Mouse (Mus musculus) myocyte (in vitro differentiated cells): Measurements from ENCODE around the gene Grm8. TPM values are rescaled to one million over a fixed set of nuclear protein-coding genes. Genes with fewer than 3 reads are reported as not detected.

Experiments used
- H3K27me3 ChIP-seq: one replicate; pipeline ENCODE4 v1.6.1; 2011; ENCODE audit not compliant: control insufficient read depth, insufficient read depth, insufficient read length
- H3K36me3 ChIP-seq: one replicate; pipeline ENCODE4 v1.6.1; 2011; ENCODE audit not compliant: control insufficient read depth, insufficient read depth
- H3K4me2 ChIP-seq: one replicate; pipeline ENCODE4 v1.6.1; 2011; ENCODE audit warnings: low read depth, control low read depth
- H3K4me3 ChIP-seq: one replicate; pipeline ENCODE4 v1.5.1; 2011; ENCODE audit warnings: mild to moderate bottlenecking, control low read depth, moderate library complexity
- H3K79me2 ChIP-seq: one replicate; pipeline ENCODE4 v1.6.1; 2011; ENCODE audit not compliant: control insufficient read depth, insufficient read depth
- H3ac ChIP-seq: one replicate; pipeline ENCODE4 v1.6.1; 2011; ENCODE audit not compliant: control insufficient read depth, insufficient read length
- CEBPB ChIP-seq: IDR thresholded peaks from 2 replicates; pipeline ENCODE4 v1.6.1; 2011; ENCODE audit warnings: mild to moderate bottlenecking, moderate library complexity; ENCODE audit not compliant: poor library complexity, insufficient read depth, severe bottlenecking
- E2F4 ChIP-seq: IDR thresholded peaks from one replicate; pipeline ENCODE4 v1.6.1; 2011; ENCODE audit warnings: mild to moderate bottlenecking, control low read depth, moderate library complexity; ENCODE audit not compliant: insufficient read depth
- MAX ChIP-seq: IDR thresholded peaks from one replicate; pipeline ENCODE4 v1.6.1; 2011; ENCODE audit warnings: low read depth, mild to moderate bottlenecking, control low read depth
- MYOD1 ChIP-seq, 3 experiments: IDR thresholded peaks; one replicate each; pipeline ENCODE4 v1.6.1; 2011; ENCODE audit warnings: control low read depth in 2 of 3, low read depth in 2 of 3, mild to moderate bottlenecking in 2 of 3, moderate library complexity in 1 of 3; ENCODE audit not compliant: insufficient read length in 2 of 3, control insufficient read depth in 1 of 3
- MYOG ChIP-seq, 3 experiments: IDR thresholded peaks; one replicate each; pipeline ENCODE4 v1.6.1; 2011; ENCODE audit warnings: control low read depth in 2 of 3, low read depth in 2 of 3, mild to moderate bottlenecking in 2 of 3; ENCODE audit not compliant: insufficient read length in 2 of 3, control insufficient read depth in 1 of 3, insufficient read depth in 1 of 3
- POLR2A ChIP-seq: IDR thresholded peaks from one replicate; pipeline ENCODE4 v1.6.1; 2011; ENCODE audit warnings: low read depth, mild to moderate bottlenecking, control low read depth, moderate library complexity; ENCODE audit not compliant: insufficient read length
- POLR2AphosphoS2 ChIP-seq: IDR thresholded peaks from one replicate; pipeline ENCODE4 v1.6.1; 2011; ENCODE audit warnings: low read depth, control low read depth; ENCODE audit not compliant: insufficient read length
- REST ChIP-seq: IDR thresholded peaks from one replicate; pipeline ENCODE4 v1.6.1; 2011; ENCODE audit warnings: mild to moderate bottlenecking, control low read depth, moderate library complexity; ENCODE audit not compliant: insufficient read depth, insufficient read length
- SRF ChIP-seq: IDR thresholded peaks from one replicate; pipeline ENCODE4 v1.6.1; 2011; ENCODE audit warnings: low read depth; ENCODE audit not compliant: control insufficient read depth, insufficient read length
- TCF12 ChIP-seq: IDR thresholded peaks from one replicate; pipeline ENCODE4 v1.6.1; 2011; ENCODE audit warnings: mild to moderate bottlenecking, control low read depth; ENCODE audit not compliant: poor library complexity, insufficient read depth, severe bottlenecking
- TCF3 ChIP-seq: IDR thresholded peaks from one replicate; pipeline ENCODE4 v1.6.1; 2011; ENCODE audit warnings: low read depth, control low read depth; ENCODE audit not compliant: insufficient read length
- USF1 ChIP-seq: IDR thresholded peaks from one replicate; pipeline ENCODE4 v1.6.1; 2011; ENCODE audit warnings: low read depth, mild to moderate bottlenecking, control low read depth, moderate library complexity
- polyA plus RNA-seq: library from polyadenylated mRNA; unstranded; fragments of >200 nt; fragmentation: generic; extraction: Trizol; gene quantifications from one replicate; pipeline ENCODE4 v1.2.1, GENCODE M21; 2012; ENCODE audit warnings: missing spikeins

Grm8 gene
- polyA plus RNA-seq, 1 experiment: not detected

GRCm38 (mm10) chr6:28135411-28136233, 644 bp upstream of the Grm8 start:
- H3K79me2 ChIP-seq: no peaks in the 10 kb centered on the region
- no peak for TF ChIP-seq POLR2AphosphoS2
- TF ChIP-seq MAX: no peak
- no peak for TF ChIP-seq USF1
- TF ChIP-seq TCF12: no peak
- TF ChIP-seq CEBPB: no peak
- TF ChIP-seq TCF3: no peak
- no peak for TF ChIP-seq POLR2A
- no peak for TF ChIP-seq MYOG (IDR thresholded peaks at IDR 0.05; ENCODE audit: control insufficient read depth in 1 of 3, insufficient read depth in 1 of 3, insufficient read length in 2 of 3, low read depth in 2 of 3)
- peaks cover 42% of the 10 kb centered on the region for H3K27me3 ChIP-seq
- no peaks in the 10 kb centered on the region for H3K36me3 ChIP-seq
- H3ac ChIP-seq: no peak overlapping the region
- H3K4me2 ChIP-seq: peak overlapping the region; percentile 57
- no peak overlapping the region for H3K4me3 ChIP-seq

- H3K79me2 ChIP-seq: no peaks in the 10 kb centered on the region
- no peak overlapping the region for H3K4me3 ChIP-seq
- H3K27me3 ChIP-seq: peaks cover 41% of the 10 kb centered on the region
- TF ChIP-seq USF1: no peak
- H3ac ChIP-seq: no peak overlapping the region
- H3K4me2 ChIP-seq: no peak overlapping the region
- no peaks in the 10 kb centered on the region for H3K36me3 ChIP-seq
Measured at GRCm38 (mm10) chr6:28134251-28134801, 652 bp downstream of the Grm8 start.

GRCm38 (mm10) chr6:28133206-28134063, 1.5 kb downstream of the Grm8 start:
- no peak overlapping the region for H3K4me2 ChIP-seq
- H3K36me3 ChIP-seq: no peaks in the 10 kb centered on the region
- peaks cover 45% of the 10 kb centered on the region for H3K27me3 ChIP-seq
- no peak overlapping the region for H3ac ChIP-seq
- TF ChIP-seq POLR2A (no peak), TCF3 (no peak), CEBPB (0 out of 2 replicates have a peak, but pooled peaks have one; percentile 8), MAX (no peak), MYOG (IDR thresholded peaks at IDR 0.05; ENCODE audit: control insufficient read depth in 1 of 3, insufficient read depth in 1 of 3, insufficient read length in 2 of 3, low read depth in 2 of 3) (no peak)
- no peak overlapping the region for H3K4me3 ChIP-seq
- no peaks in the 10 kb centered on the region for H3K79me2 ChIP-seq

- H3K36me3 ChIP-seq: no peaks in the 10 kb centered on the region
- no peak overlapping the region for H3K4me3 ChIP-seq
- H3K4me2 ChIP-seq: no peak overlapping the region
- peaks cover 46% of the 10 kb centered on the region for H3K27me3 ChIP-seq
- H3ac ChIP-seq: no peak overlapping the region
- H3K79me2 ChIP-seq: no peaks in the 10 kb centered on the region
- TF ChIP-seq SRF (no peak), CEBPB (no peak), USF1 (no peak), TCF12 (no peak), MYOG (IDR thresholded peaks at IDR 0.05; ENCODE audit: control insufficient read depth in 1 of 3, insufficient read depth in 1 of 3, insufficient read length in 2 of 3, low read depth in 2 of 3) (no peak), TCF3 (no peak), POLR2A (no peak), MAX (no peak), POLR2AphosphoS2 (no peak), MYOD1 (IDR thresholded peaks at IDR 0.05; ENCODE audit: control insufficient read depth in 1 of 3, insufficient read length in 2 of 3, low read depth in 2 of 3) (no peak), REST (no peak), E2F4 (no peak)
Measured at GRCm38 (mm10) chr6:28132056-28132455, 2.9 kb downstream of the Grm8 start.

GRCm38 (mm10) chr6:28128871-28129270, 6.1 kb downstream of the Grm8 start:
- TF ChIP-seq CEBPB: no peak
- no peak for TF ChIP-seq POLR2A
- no peak for TF ChIP-seq E2F4
- TF ChIP-seq TCF12: no peak
- TF ChIP-seq TCF3: no peak
- no peak for TF ChIP-seq SRF
- no peak for TF ChIP-seq MAX
- TF ChIP-seq POLR2AphosphoS2: no peak
- TF ChIP-seq MYOD1 (IDR thresholded peaks at IDR 0.05; ENCODE audit: control insufficient read depth in 1 of 3, insufficient read length in 2 of 3, low read depth in 2 of 3): no peak
- TF ChIP-seq REST: no peak
- TF ChIP-seq USF1: no peak
- no peak for TF ChIP-seq MYOG (IDR thresholded peaks at IDR 0.05; ENCODE audit: control insufficient read depth in 1 of 3, insufficient read depth in 1 of 3, insufficient read length in 2 of 3, low read depth in 2 of 3)
- Histone ChIP-seq H3K36me3 (no peaks in the 10 kb centered on the region), H3K79me2 (no peaks in the 10 kb centered on the region), H3K4me3 (no peak overlapping the region), H3K27me3 (peaks cover 26% of the 10 kb centered on the region), H3ac (no peak overlapping the region), H3K4me2 (no peak overlapping the region)
